Mouse (Mus musculus) heart, embryonic 15.5 days (tissue): ENCODE data around the gene Rnf31. TPM values are rescaled to one million over a fixed set of nuclear protein-coding genes. Genes with fewer than 3 reads are reported as not detected.

ENCODE experiments used
- ATAC-seq: fragments of 200-750 bp; cut with Nextera tagmentation; replicated peaks from 2 replicates; pipeline ENCODE4 v1.8.0; 2017; ENCODE audit warnings: low read depth, moderate TSS enrichment; ENCODE audit not compliant: insufficient number of reproducible peaks, insufficient read depth, low FRiP score
- H3K27ac ChIP-seq: fragments of 300-500 bp; sonication (generic); 2 replicates; pipeline ENCODE4 v1.5.1; 2015; ENCODE audit warnings: mild to moderate bottlenecking, inconsistent platforms
- H3K27me3 ChIP-seq: fragments of 300-500 bp; sonication (generic); 2 replicates; pipeline ENCODE4 v1.6.1; 2015; ENCODE audit warnings: inconsistent platforms
- H3K36me3 ChIP-seq: fragments of 300-500 bp; sonication (generic); 2 replicates; pipeline ENCODE4 v1.6.1; 2015; ENCODE audit warnings: mild to moderate bottlenecking, inconsistent platforms
- H3K4me1 ChIP-seq: fragments of 300-500 bp; sonication (generic); replicated peaks from 2 replicates; pipeline ENCODE4 v1.6.1; 2015; ENCODE audit warnings: inconsistent platforms
- H3K4me2 ChIP-seq: fragments of 300-500 bp; sonication (generic); 2 replicates; pipeline ENCODE4 v1.6.1; 2015; ENCODE audit warnings: inconsistent platforms, mild to moderate bottlenecking, moderate library complexity
- H3K4me3 ChIP-seq: fragments of 300-500 bp; sonication (generic); 2 replicates; pipeline ENCODE4 v1.5.1; 2015; ENCODE audit warnings: mild to moderate bottlenecking, inconsistent platforms
- H3K9ac ChIP-seq: fragments of 300-500 bp; sonication (generic); 2 replicates; pipeline ENCODE4 v1.6.1; 2015; ENCODE audit warnings: mild to moderate bottlenecking, inconsistent platforms
- H3K9me3 ChIP-seq: fragments of 300-500 bp; sonication (generic); replicated peaks from 2 replicates; pipeline ENCODE4 v1.6.1; 2016; ENCODE audit warnings: inconsistent platforms
- WGBS: fragments of 180-500 bp; shearing (Covaris S2); methylation state at CpG from one replicate; pipeline ENCODE4 v1.1.7; 2015; ENCODE audit warnings: mixed read lengths; 5-methylcytosine and 5-hydroxymethylcytosine counted together
- polyA plus RNA-seq: library from polyadenylated mRNA; unstranded; fragments of >200 nt; fragmentation: Nextera tagmentation; extraction: Ambion mirVana; gene quantifications from 2 replicates; pipeline ENCODE4 v1.2.1, GENCODE M21; 2015

Rnf31 gene
- polyA plus RNA-seq, 1 experiment from 2014 or later: 15.8 TPM

- under 1% methylated on average over 32 of the region's 32 CpGs for WGBS
- Histone ChIP-seq H3K9ac (peak within 1 kb of the TSS; percentile 88), H3K27me3 (no peaks in the 10 kb centered on the region), H3K4me1 (peaks cover 39% of the 10 kb centered on the region), H3K36me3 (peaks cover 20% of the 10 kb centered on the region), H3K4me2 (peak within 1 kb of the TSS; percentile 78), H3K4me3 (peak within 1 kb of the TSS; percentile 79), H3K9me3 (no peaks in the 10 kb centered on the region), H3K27ac (peak within 1 kb of the TSS; percentile 98)
- ATAC-seq: peak; percentile 84
Observed at GRCm38 (mm10) chr14:55577871-55578667, 13.4 kb upstream of the Rnf31 start, which contains the start of gene Psme1. Gene Psme1, plus strand, starts transcription at chr14:55578123.

DNA sequence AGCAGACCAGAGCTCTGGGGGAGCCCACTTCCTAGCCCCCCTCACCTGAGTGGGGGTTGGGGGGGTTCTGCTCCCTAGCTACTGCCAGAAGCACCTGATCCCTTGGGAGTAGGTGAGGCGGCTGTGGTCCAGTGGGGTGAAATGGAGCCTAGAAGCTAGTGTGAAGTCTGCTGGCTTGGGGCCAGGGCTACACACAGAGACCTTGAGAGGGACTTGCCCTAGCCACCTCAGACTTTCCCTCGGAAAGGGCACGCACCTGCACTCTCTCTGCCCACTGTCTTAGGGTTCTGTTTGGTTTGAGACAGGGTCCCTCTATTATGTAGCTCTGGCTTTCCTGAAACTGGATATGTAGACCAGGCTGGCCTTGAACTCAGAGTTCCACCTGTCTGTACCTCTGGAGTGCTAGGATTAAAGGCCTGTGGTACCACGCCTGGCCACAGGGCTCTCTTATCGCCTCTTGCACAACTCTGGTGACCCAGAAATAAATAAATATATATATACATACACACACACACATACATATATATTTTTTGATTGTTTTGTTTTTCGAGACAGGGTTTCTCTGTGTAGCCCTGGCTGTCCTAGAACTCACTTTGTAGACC, 12.7 kb upstream of the Rnf31 start:
- H3K4me1 ChIP-seq: peaks cover 39% of the 10 kb centered on the region
- peak overlapping the region; percentile 88 for H3K9ac ChIP-seq
- peak overlapping the region; percentile 78 for H3K4me2 ChIP-seq
- no peaks in the 10 kb centered on the region for H3K9me3 ChIP-seq
- H3K27me3 ChIP-seq: no peaks in the 10 kb centered on the region
- H3K36me3 ChIP-seq: peaks cover 20% of the 10 kb centered on the region
- WGBS: 22% methylated on average over 6 of the region's 6 CpGs
- H3K27ac ChIP-seq: peak overlapping the region; percentile 86
- peak; percentile 28 for ATAC-seq
- H3K4me3 ChIP-seq: peak overlapping the region; percentile 79

DNA sequence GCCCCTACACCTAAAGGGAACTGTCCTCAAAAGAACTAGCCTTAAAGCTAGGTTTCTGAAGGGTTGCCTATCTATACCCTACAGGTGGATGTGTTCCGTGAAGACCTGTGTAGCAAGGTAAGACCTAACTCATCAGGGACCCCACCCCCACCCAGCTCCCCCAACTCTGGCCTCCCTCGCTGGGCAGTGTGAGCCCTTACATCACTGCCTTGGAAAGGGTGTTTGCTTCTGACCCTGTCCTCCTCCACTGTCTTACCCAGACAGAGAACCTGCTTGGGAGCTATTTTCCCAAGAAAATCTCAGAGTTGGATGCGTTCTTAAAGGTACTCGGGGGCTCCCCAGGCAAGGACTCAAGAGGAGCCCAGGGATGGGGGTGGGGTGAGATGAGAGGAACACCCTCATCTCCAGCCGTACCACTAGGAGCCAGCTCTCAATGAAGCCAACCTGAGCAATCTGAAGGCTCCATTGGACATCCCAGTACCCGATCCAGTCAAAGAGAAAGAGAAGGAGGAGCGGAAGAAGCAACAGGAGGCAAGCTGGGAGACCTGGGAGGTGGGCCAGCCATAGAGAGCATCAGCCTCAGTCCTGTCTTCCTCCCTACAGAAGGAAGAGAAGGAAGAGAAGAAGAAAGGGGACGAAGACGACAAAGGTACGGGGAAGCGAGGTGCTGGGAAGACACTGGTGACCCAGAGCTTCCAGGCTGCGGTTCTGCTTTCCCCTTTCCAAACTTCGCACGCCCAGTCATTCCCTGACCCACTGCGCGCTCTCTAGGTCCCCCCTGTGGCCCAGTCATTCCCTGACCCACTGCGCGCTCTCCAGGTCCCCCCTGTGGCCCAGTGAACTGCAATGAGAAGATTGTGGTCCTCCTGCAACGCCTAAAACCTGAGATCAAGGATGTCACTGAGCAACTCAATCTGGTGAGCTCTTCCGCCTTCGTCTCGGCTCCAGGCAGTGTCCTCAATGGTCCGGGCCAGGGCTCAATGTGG, 11.7 kb upstream of the Rnf31 start:
- peak overlapping the region; percentile 79; the same call in 1 of the 2 replicates for H3K4me3 ChIP-seq
- 84% methylated on average over 23 of the region's 23 CpGs for WGBS

DNA sequence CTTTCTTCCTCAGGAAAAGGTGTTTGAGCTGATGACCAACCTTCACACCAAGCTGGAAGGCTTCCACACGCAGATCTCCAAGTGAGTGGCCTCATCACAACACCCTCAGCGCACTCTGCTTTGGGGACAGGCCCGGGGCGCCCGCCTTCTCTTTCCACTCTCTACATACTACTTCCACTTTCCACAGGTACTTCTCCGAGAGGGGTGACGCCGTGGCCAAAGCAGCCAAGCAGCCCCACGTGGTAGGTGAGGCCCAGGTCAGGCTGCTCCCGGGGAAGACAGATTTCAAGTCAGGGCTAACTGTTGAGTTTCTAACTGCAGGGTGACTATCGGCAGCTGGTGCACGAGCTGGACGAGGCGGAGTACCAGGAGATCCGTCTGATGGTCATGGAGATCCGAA, 10.8 kb upstream of the Rnf31 start:
- Histone ChIP-seq H3K36me3 (peaks cover 20% of the 10 kb centered on the region), H3K9me3 (no peaks in the 10 kb centered on the region), H3K4me2 (no peak overlapping the region), H3K4me1 (peaks cover 34% of the 10 kb centered on the region), H3K4me3 (no peak overlapping the region), H3K27me3 (no peaks in the 10 kb centered on the region), H3K27ac (no peak overlapping the region), H3K9ac (no peak overlapping the region)
- no peak for ATAC-seq
- 89% methylated on average over 16 of the region's 16 CpGs for WGBS

More for the DNA sequence above, 11.7 kb upstream of the Rnf31 start:
- no peak for ATAC-seq
- Histone ChIP-seq H3K27me3 (no peaks in the 10 kb centered on the region), H3K27ac (no peak overlapping the region), H3K9me3 (no peaks in the 10 kb centered on the region), H3K4me1 (peaks cover 37% of the 10 kb centered on the region), H3K9ac (no peak overlapping the region), H3K4me2 (no peak overlapping the region), H3K36me3 (peaks cover 20% of the 10 kb centered on the region)

GRCm38 (mm10) chr14:55581981-55582681, 9.4 kb upstream of the Rnf31 start:
- 74% methylated on average over 9 of the region's 9 CpGs for WGBS
- Histone ChIP-seq H3K27ac (no peak overlapping the region), H3K36me3 (peaks cover 23% of the 10 kb centered on the region), H3K4me1 (peaks cover 27% of the 10 kb centered on the region), H3K27me3 (no peaks in the 10 kb centered on the region), H3K4me3 (no peak overlapping the region), H3K9me3 (no peaks in the 10 kb centered on the region), H3K9ac (no peak overlapping the region), H3K4me2 (no peak overlapping the region)
- no peak for ATAC-seq

DNA sequence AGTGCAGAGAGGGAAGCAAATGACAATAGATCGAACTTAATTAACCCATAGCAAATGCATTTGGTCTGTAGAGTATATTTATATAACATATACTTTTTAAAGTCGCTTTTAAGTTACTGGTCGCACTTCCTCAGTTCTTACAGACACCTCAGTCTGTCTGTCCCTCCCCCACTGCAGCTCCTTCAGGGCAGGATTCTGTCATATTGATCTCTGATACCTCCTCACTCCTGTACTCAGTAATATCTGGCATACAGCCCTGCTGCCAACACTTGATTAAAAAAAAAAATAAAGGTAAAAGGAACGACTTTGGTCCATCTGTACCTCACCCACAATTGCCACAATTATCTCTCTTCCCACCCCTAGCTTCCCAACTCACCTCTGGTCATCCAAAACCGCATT, 7.2 kb upstream of the Rnf31 start:
- ATAC-seq: no peak
- Histone ChIP-seq H3K4me1 (peaks cover 15% of the 10 kb centered on the region), H3K9ac (peak overlapping the region; percentile 80), H3K27me3 (no peaks in the 10 kb centered on the region), H3K27ac (peak overlapping the region; percentile 83), H3K4me3 (peak overlapping the region; percentile 69), H3K9me3 (no peaks in the 10 kb centered on the region), H3K36me3 (peaks cover 26% of the 10 kb centered on the region), H3K4me2 (peak overlapping the region; percentile 89)
- 46% methylated on average over 5 of the region's 5 CpGs for WGBS

- peak within 1 kb of the TSS; percentile 83 for H3K27ac ChIP-seq
- ATAC-seq: peak; percentile 78
- H3K4me2 ChIP-seq: peak within 1 kb of the TSS; percentile 89
- H3K9me3 ChIP-seq: no peaks in the 10 kb centered on the region
- 3% methylated on average over 43 of the region's 43 CpGs for WGBS
- peaks cover 24% of the 10 kb centered on the region for H3K36me3 ChIP-seq
- no peaks in the 10 kb centered on the region for H3K27me3 ChIP-seq
- peak within 1 kb of the TSS; percentile 69 for H3K4me3 ChIP-seq
- peak within 1 kb of the TSS; percentile 80 for H3K9ac ChIP-seq
- peaks cover 17% of the 10 kb centered on the region for H3K4me1 ChIP-seq
Observed at GRCm38 (mm10) chr14:55584702-55585565, 6.6 kb upstream of the Rnf31 start, which contains the start of gene Emc9. Gene Emc9, minus strand, starts transcription at chr14:55585302.

GRCm38 (mm10) chr14:55585566-55585960, 5.9 kb upstream of the Rnf31 start:
- Histone ChIP-seq H3K27ac (peak overlapping the region; percentile 83), H3K4me3 (peak overlapping the region; percentile 69; the same call in 1 of the 2 replicates), H3K9me3 (no peaks in the 10 kb centered on the region), H3K4me1 (peaks cover 23% of the 10 kb centered on the region), H3K9ac (no peak overlapping the region), H3K27me3 (no peaks in the 10 kb centered on the region), H3K36me3 (peaks cover 18% of the 10 kb centered on the region; the same call in 1 of the 2 replicates), H3K4me2 (peak overlapping the region; percentile 89)
- no peak for ATAC-seq
- 47% methylated on average over 6 of the region's 6 CpGs for WGBS

DNA sequence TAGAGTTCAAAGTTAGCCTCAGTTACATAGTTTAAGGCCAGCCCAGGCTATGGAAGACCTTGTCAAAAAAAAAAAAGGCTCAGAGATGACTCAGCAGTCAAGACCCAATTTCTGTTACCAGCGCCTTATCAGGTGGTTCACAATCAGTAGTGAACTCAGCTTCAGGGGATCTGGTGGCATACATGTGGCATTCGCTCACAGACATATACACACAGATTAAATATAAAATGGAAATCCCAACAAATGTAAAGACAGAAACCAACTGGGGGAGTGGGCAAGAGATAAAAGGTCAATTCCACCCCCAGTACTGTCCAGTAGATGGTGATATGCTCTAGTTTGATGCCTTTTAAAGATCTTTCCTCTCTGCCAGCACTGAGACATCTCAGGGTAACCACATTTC, 5.4 kb upstream of the Rnf31 start:
- H3K4me2 ChIP-seq: no peak overlapping the region
- H3K27ac ChIP-seq: no peak overlapping the region
- no peak for ATAC-seq
- peaks cover 14% of the 10 kb centered on the region; the same call in 1 of the 2 replicates for H3K36me3 ChIP-seq
- no peaks in the 10 kb centered on the region for H3K27me3 ChIP-seq
- H3K9me3 ChIP-seq: no peaks in the 10 kb centered on the region
- WGBS: 89% methylated on average over 2 of the region's 2 CpGs
- no peak overlapping the region for H3K4me3 ChIP-seq
- no peak overlapping the region for H3K9ac ChIP-seq
- peaks cover 23% of the 10 kb centered on the region for H3K4me1 ChIP-seq

DNA sequence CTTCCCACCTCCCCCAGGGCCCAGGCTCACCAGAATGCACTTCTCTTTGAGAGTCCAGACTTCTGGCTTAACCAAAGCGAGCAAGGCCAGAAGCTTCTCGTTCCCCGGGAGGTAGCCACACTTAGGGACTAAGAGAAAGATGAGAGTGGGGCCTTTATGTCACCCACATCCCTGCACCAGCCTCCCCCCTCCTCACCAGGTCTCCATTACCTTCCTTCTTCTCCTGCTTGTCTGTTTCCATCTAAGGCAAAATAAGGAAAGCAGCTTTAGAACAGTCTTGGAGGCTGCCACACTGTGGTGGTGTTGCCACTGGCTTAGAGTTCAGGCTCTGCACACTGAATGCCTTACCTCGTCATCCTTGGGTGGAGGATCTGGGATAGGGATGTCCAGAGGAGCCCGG, 2.2 kb upstream of the Rnf31 start:
- Histone ChIP-seq H3K4me3 (0 out of 2 replicates have a peak overlapping the region, but pooled peaks have one; percentile 85), H3K36me3 (peaks cover 8% of the 10 kb centered on the region; the same call in 1 of the 2 replicates), H3K9me3 (no peaks in the 10 kb centered on the region), H3K27ac (no peak overlapping the region), H3K4me2 (no peak overlapping the region), H3K9ac (no peak overlapping the region), H3K4me1 (peaks cover 38% of the 10 kb centered on the region), H3K27me3 (no peaks in the 10 kb centered on the region)
- no peak for ATAC-seq
- WGBS: 86% methylated on average over 5 of the region's 5 CpGs
